Mouse (Mus musculus) CH12.LX (cell line): Measurements from ENCODE around the gene Cyfip2. TPM values are rescaled to one million over a fixed set of nuclear protein-coding genes. Genes with fewer than 3 reads are reported as not detected.

Source experiments
- DNase-seq: peaks from one replicate; pipeline ENCODE4 v3.0.0-alpha.2; 2013; ENCODE audit errors: extremely low read depth
- H3K27ac ChIP-seq: 2 replicates; pipeline ENCODE4 v1.5.1; 2012; ENCODE audit warnings: low read depth, mild to moderate bottlenecking, control low read depth, moderate library complexity; ENCODE audit not compliant: insufficient read depth
- H3K27me3 ChIP-seq: replicated peaks from 2 replicates; pipeline ENCODE3; 2012; ENCODE audit warnings: inconsistent platforms
- H3K36me3 ChIP-seq, 2 experiments: replicated peaks in 1 of 2; 2 replicates each; pipeline versions ENCODE3 to v1.6.1; 2012; ENCODE audit warnings: inconsistent platforms in 1 of 2, low read length in 1 of 2, mild to moderate bottlenecking in 1 of 2, mixed read lengths in 1 of 2, moderate library complexity in 1 of 2; ENCODE audit not compliant: control insufficient read depth in 1 of 2, insufficient read depth in 1 of 2
- H3K4me1 ChIP-seq, 2 experiments: 2 replicates each; pipeline ENCODE4 v1.6.1; 2012; ENCODE audit warnings: inconsistent platforms in 1 of 2, moderate library complexity in 1 of 2; ENCODE audit not compliant: insufficient read depth in 2 of 2, control insufficient read depth in 1 of 2
- H3K4me2 ChIP-seq: 2 replicates; pipeline ENCODE4 v1.6.1; 2012; ENCODE audit warnings: low read depth, mild to moderate bottlenecking, control low read depth; ENCODE audit not compliant: poor library complexity, insufficient read depth, severe bottlenecking
- H3K4me3 ChIP-seq, 3 experiments: fragments of 150-350 bp in 1 of 3; sonication (generic) in 1 of 3; replicated peaks in 1 of 3; 2 replicates each; pipeline versions ENCODE3 to v1.5.1; 2011 to 2012; ENCODE audit warnings: low read depth in 2 of 3, low read length in 2 of 3, mild to moderate bottlenecking in 2 of 3, moderate library complexity in 2 of 3, control low read depth in 1 of 3, improper control_type of control experiment in 1 of 3, inconsistent platforms in 1 of 3, mixed read lengths in 1 of 3; ENCODE audit not compliant: poor library complexity in 1 of 3
- H3K79me2 ChIP-seq: replicated peaks from 2 replicates; pipeline ENCODE4 v1.6.1; 2012; ENCODE audit warnings: mild to moderate bottlenecking, moderate library complexity; ENCODE audit not compliant: control insufficient read depth, poor library complexity, insufficient read depth, severe bottlenecking; ENCODE audit errors: extremely low read depth
- H3K9ac ChIP-seq: 2 replicates; pipeline ENCODE4 v1.6.1; 2012; ENCODE audit warnings: low read depth, mild to moderate bottlenecking, control low read depth, moderate library complexity; ENCODE audit not compliant: insufficient read depth
- H3K9me3 ChIP-seq: replicated peaks from 2 replicates; pipeline ENCODE3; 2012; ENCODE audit warnings: low read length, inconsistent platforms, mixed read lengths
- CTCF ChIP-seq, 2 experiments: IDR thresholded peaks in 1 of 2; conservative IDR thresholded peaks in 1 of 2; 2 replicates each; pipeline ENCODE4 v1.5.1; 2011 to 2012; ENCODE audit warnings: low read depth in 2 of 2, low read length in 2 of 2, improper control_type of control experiment in 1 of 2, inconsistent platforms in 1 of 2, mild to moderate bottlenecking in 1 of 2, moderate library complexity in 1 of 2
- ELF1 ChIP-seq: IDR thresholded peaks from 2 replicates; pipeline ENCODE4 v1.6.1; 2014; ENCODE audit warnings: low read depth, mild to moderate bottlenecking, inconsistent platforms, low read length, improper control_type of control experiment
- EP300 ChIP-seq: IDR thresholded peaks from 2 replicates; pipeline ENCODE4 v1.6.1; 2011; ENCODE audit warnings: low read length, improper control_type of control experiment
- ETS1 ChIP-seq: conservative IDR thresholded peaks from 2 replicates; pipeline ENCODE4 v1.6.1; 2012; ENCODE audit warnings: low read depth, mild to moderate bottlenecking, inconsistent platforms, low read length, improper control_type of control experiment, moderate library complexity
- GABPA ChIP-seq: IDR thresholded peaks from 2 replicates; pipeline ENCODE4 v1.6.1; 2012; ENCODE audit warnings: low read depth, low read length, improper control_type of control experiment, inconsistent platforms; ENCODE audit not compliant: insufficient replicate concordance
- IRF4 ChIP-seq: IDR thresholded peaks from 2 replicates; pipeline ENCODE4 v1.6.1; 2014; ENCODE audit warnings: low read depth, mild to moderate bottlenecking, inconsistent platforms, low read length, improper control_type of control experiment
- KAT2A ChIP-seq: IDR thresholded peaks from 2 replicates; pipeline ENCODE4 v1.6.1; 2012; ENCODE audit warnings: low read length, improper control_type of control experiment, inconsistent platforms; ENCODE audit not compliant: insufficient replicate concordance
- MAFK ChIP-seq: IDR thresholded peaks from 2 replicates; pipeline ENCODE4 v1.6.1; 2011; ENCODE audit warnings: low read length, improper control_type of control experiment; ENCODE audit not compliant: insufficient replicate concordance
- MAZ ChIP-seq: IDR thresholded peaks from 2 replicates; pipeline ENCODE4 v1.6.1; 2012; ENCODE audit warnings: low read depth, mild to moderate bottlenecking, inconsistent platforms, low read length, improper control_type of control experiment, moderate library complexity
- MEF2A ChIP-seq: IDR thresholded peaks from 2 replicates; pipeline ENCODE4 v1.6.1; 2014; ENCODE audit warnings: low read depth, mild to moderate bottlenecking, inconsistent platforms, low read length, improper control_type of control experiment, borderline replicate concordance
- MXI1 ChIP-seq: IDR thresholded peaks from 2 replicates; pipeline ENCODE4 v1.6.1; 2011; ENCODE audit warnings: mild to moderate bottlenecking, low read depth, low read length, improper control_type of control experiment
- MYC ChIP-seq: IDR thresholded peaks from 2 replicates; pipeline ENCODE4 v1.6.1; 2011; ENCODE audit warnings: low read depth, mild to moderate bottlenecking, improper control_type of control experiment, low read length
- NELFE ChIP-seq: IDR thresholded peaks from 2 replicates; pipeline ENCODE4 v1.6.1; 2011; ENCODE audit warnings: low read depth, low read length, improper control_type of control experiment
- NRF1 ChIP-seq: IDR thresholded peaks from 2 replicates; pipeline ENCODE4 v1.6.1; 2014; ENCODE audit warnings: low read depth, mild to moderate bottlenecking, inconsistent platforms, low read length, improper control_type of control experiment, moderate library complexity
- POLR2A ChIP-seq: IDR thresholded peaks from 2 replicates; pipeline ENCODE4 v1.6.1; 2011; ENCODE audit warnings: low read depth, mild to moderate bottlenecking, improper control_type of control experiment, low read length
- RAD21 ChIP-seq: IDR thresholded peaks from 2 replicates; pipeline ENCODE4 v1.6.1; 2011; ENCODE audit warnings: low read depth, mild to moderate bottlenecking, low read length, improper control_type of control experiment, moderate library complexity
- SIN3A ChIP-seq: IDR thresholded peaks from 2 replicates; pipeline ENCODE4 v1.6.1; 2012; ENCODE audit warnings: low read length, improper control_type of control experiment, inconsistent platforms
- SMC3 ChIP-seq: IDR thresholded peaks from 2 replicates; pipeline ENCODE4 v1.6.1; 2011; ENCODE audit warnings: low read depth, low read length, improper control_type of control experiment
- TCF12 ChIP-seq: IDR thresholded peaks from 2 replicates; pipeline ENCODE4 v1.6.1; 2014; ENCODE audit warnings: low read depth, mild to moderate bottlenecking, inconsistent platforms, low read length, improper control_type of control experiment
- UBTF ChIP-seq: IDR thresholded peaks from 2 replicates; pipeline ENCODE4 v1.6.1; 2012; ENCODE audit warnings: low read depth, mild to moderate bottlenecking, inconsistent platforms, low read length, improper control_type of control experiment, moderate library complexity
- ZC3H11A ChIP-seq: IDR thresholded peaks from 2 replicates; pipeline ENCODE4 v1.6.1; 2012; ENCODE audit warnings: low read depth, mild to moderate bottlenecking, inconsistent platforms, low read length, improper control_type of control experiment
- ZNF384 ChIP-seq: IDR thresholded peaks from 2 replicates; pipeline ENCODE4 v1.6.1; 2012; ENCODE audit warnings: low read depth, low read length, improper control_type of control experiment, inconsistent platforms
- dilution Hi-C: fragments of 300-500 bp; cut with MboI; formaldehyde crosslinking; loops from 2 replicates; pipeline ENCODE4 v1.14.3; 2020; ENCODE audit warnings: low sequenced_read_pairs; ENCODE audit not compliant: extremely low pct_unique_long_range_greater_than_20kb, extremely low pct_ligation_motif_present
- in situ Hi-C: fragments of 300-500 bp; cut with MboI; formaldehyde crosslinking; loops from 3 replicates; pipeline ENCODE4 v1.14.3; 2019; ENCODE audit warnings: low sequenced_read_pairs, low pct_ligation_motif_present, low pct_unique_long_range_greater_than_20kb, mixed read lengths
- polyA plus RNA-seq: library from polyadenylated mRNA; unstranded; fragments of >175 nt; gene quantifications from 2 replicates; pipeline ENCODE4 v1.2.1, GENCODE M21; 2012; ENCODE audit warnings: low read depth; ENCODE audit not compliant: insufficient read length
- total RNA-seq, 2 experiments: library from RNA; depleted of rRNA; stranded (reverse); fragments of 300-350 nt in 1 of 2; fragments of >200 nt in 1 of 2; gene quantifications; 2 replicates each; pipeline ENCODE4 v1.2.3; 2012 to 2014

Cyfip2 gene
- total and polyA plus RNA-seq, 3 experiments = 40.7 to 194 (median 97.6) TPM

DNA sequence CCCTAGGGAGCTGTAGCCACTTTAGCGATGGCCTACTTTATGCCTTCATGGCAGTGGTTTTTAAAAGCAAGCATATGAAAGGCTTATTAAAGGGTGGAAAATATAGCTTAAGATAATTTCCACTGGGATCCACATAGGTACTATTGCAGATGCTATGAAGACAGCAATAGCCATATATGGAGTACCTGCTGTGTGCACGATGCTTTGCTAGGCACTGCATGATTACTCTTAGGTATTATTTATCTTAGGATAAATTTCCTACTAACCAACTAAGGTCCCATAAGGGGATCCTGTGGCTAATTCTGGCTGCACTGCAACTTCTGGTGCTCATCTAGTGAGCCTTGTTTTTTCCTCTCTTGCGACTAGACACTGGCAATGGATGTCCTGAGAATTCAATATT lies 64.3 kb downstream of the Cyfip2 start:
- H3K79me2 ChIP-seq = no peaks in the 10 kb centered on the region
- no peak overlapping the region for H3K4me3 ChIP-seq
- H3K4me1 ChIP-seq = peaks cover 0 to 6% of the 10 kb centered on the region in 2 experiments; a peak in 1 of 4 replicates
- DNase-seq = no peak
- H3K4me2 ChIP-seq = no peak overlapping the region
- no peak overlapping the region for H3K27ac ChIP-seq
- no peak for TF ChIP-seq IRF4
- TF ChIP-seq SIN3A = no peak
- TF ChIP-seq NRF1 = no peak
- no peak for TF ChIP-seq MXI1
- no peak for TF ChIP-seq SMC3
- TF ChIP-seq, all 38 proteins: peak for 0
- peaks cover 91 to 93% of the 10 kb centered on the region in 2 experiments for H3K36me3 ChIP-seq
- dilution Hi-C loops (no loop called here), in situ Hi-C loops (no loop called here)
- H3K9ac ChIP-seq = no peak overlapping the region
- no peaks in the 10 kb centered on the region for H3K9me3 ChIP-seq
- no peaks in the 10 kb centered on the region for H3K27me3 ChIP-seq

DNA sequence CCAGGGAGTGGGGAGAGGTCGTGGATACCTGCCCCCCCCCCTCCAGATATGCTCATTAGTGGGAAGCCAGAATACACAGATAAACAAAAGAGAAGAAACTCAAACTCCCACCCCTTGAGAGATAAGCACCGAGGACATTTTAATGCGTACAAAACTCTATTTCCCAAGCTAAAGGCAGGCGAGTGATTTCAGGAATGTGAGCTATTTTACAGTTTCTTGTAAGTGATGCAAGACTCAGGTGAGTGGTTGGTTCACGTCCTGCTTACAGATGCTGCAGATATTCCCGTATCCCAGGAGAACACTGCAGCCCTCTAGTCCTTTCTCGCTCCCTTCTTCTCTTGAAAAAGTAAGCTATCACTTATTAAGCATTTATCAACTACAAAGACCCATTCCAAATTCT lies 66.3 kb downstream of the Cyfip2 start:
- H3K27ac ChIP-seq = no peak overlapping the region
- no peaks in the 10 kb centered on the region for H3K79me2 ChIP-seq
- H3K36me3 ChIP-seq = peaks cover 86 to 88% of the 10 kb centered on the region in 2 experiments
- H3K4me3 ChIP-seq = no peak overlapping the region
- DNase-seq = no peak
- dilution Hi-C loops = no loop called here
- H3K9me3 ChIP-seq = no peaks in the 10 kb centered on the region
- in situ Hi-C loops = no loop called here
- no peaks in the 10 kb centered on the region for H3K27me3 ChIP-seq
- no peak overlapping the region for H3K4me2 ChIP-seq
- no peak overlapping the region for H3K9ac ChIP-seq
- TF ChIP-seq GABPA (no peak), SMC3 (no peak), MYC (no peak), ELF1 (no peak), UBTF (no peak)
- peaks cover 0 to 6% of the 10 kb centered on the region in 2 experiments; a peak in 1 of 4 replicates for H3K4me1 ChIP-seq

DNA sequence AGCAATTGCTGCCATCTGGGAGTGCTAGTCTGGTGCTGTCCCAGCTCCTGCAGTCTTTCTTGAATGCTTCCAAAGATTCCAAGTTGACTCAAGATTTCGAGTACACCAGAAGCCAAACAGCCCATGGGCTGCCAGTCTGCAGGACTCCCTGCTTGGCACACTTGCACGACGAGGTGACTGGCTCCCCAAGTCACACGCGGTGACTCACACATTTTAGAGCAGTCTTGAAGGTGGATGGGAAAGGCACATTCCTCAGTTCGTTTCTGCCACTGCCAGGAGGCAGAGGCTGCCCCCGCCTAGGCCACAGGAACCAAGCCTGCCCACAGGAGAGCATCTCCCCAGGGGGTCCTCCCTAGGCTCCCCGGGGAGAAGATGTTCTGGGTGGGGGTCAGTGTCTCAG lies 66.7 kb downstream of the Cyfip2 start:
- Histone ChIP-seq H3K4me3 (no peak overlapping the region), H3K27ac (no peak overlapping the region), H3K79me2 (no peaks in the 10 kb centered on the region), H3K4me2 (no peak overlapping the region), H3K9ac (no peak overlapping the region), H3K4me1 (peaks cover 0 to 6% of the 10 kb centered on the region in 2 experiments; a peak in 1 of 4 replicates), H3K36me3 (peaks cover 86 to 88% of the 10 kb centered on the region in 2 experiments), H3K9me3 (no peaks in the 10 kb centered on the region), H3K27me3 (no peaks in the 10 kb centered on the region)
- dilution Hi-C loops = no loop called here
- no peak for DNase-seq
- TF ChIP-seq CTCF (conservative IDR thresholded peaks at IDR 0.05 in 1 of 2, IDR thresholded peaks at IDR 0.05 in 1 of 2; ENCODE audit: low read depth in 2 of 2, low read length in 2 of 2) (no peak), TCF12 (no peak), NRF1 (no peak), MEF2A (no peak), RAD21 (no peak), MAZ (no peak), MAFK (no peak), SMC3 (no peak), ZNF384 (no peak), NELFE (no peak), GABPA (no peak), ETS1 (no peak), ZC3H11A (no peak), ELF1 (no peak), POLR2A (no peak), KAT2A (no peak), UBTF (no peak), EP300 (no peak)
- in situ Hi-C loops = no loop called here
